Mouse (Mus musculus) lung, postnatal 0 days (tissue): ENCODE measurements around the gene Tmprss11a. TPM values are rescaled to one million over a fixed set of nuclear protein-coding genes. Genes with fewer than 3 reads are reported as not detected.
A peak's percentile ranks its signal among the peaks of the same experiment; 100 is the strongest.

ENCODE experiments used
- ATAC-seq: fragments of 200-750 bp; cut with Nextera tagmentation; 2 replicates; pipeline ENCODE4 v1.8.0; 2017; ENCODE audit warnings: moderate library complexity
- DNase-seq: peaks from one replicate; pipeline ENCODE4 v3.0.0-alpha.2; 2016; ENCODE audit warnings: low spot score
- H3K27ac ChIP-seq: fragments of 300-500 bp; sonication (generic); 2 replicates; pipeline ENCODE4 v1.5.1; 2014; ENCODE audit warnings: antibody characterized with exemption, mild to moderate bottlenecking, low read length, mixed read lengths
- H3K27me3 ChIP-seq: fragments of 300-500 bp; sonication (generic); replicated peaks from 2 replicates; pipeline ENCODE4 v1.6.1; 2014; ENCODE audit warnings: low read length, mixed read lengths; ENCODE audit not compliant: insufficient read depth
- H3K36me3 ChIP-seq: fragments of 300-500 bp; sonication (generic); 2 replicates; pipeline ENCODE4 v1.6.1; 2014; ENCODE audit warnings: low read length, mixed read lengths; ENCODE audit not compliant: insufficient read depth
- H3K4me1 ChIP-seq: fragments of 300-500 bp; sonication (generic); 2 replicates; pipeline ENCODE4 v1.6.1; 2014; ENCODE audit warnings: antibody characterized with exemption, low read depth, low read length, mixed read lengths; ENCODE audit not compliant: insufficient read depth
- H3K4me2 ChIP-seq: fragments of 300-500 bp; sonication (generic); replicated peaks from 2 replicates; pipeline ENCODE4 v1.6.1; 2014; ENCODE audit warnings: low read depth, mild to moderate bottlenecking, low read length, moderate library complexity, mixed read lengths
- H3K4me3 ChIP-seq: fragments of 300-500 bp; sonication (generic); 2 replicates; pipeline ENCODE4 v1.5.1; 2014; ENCODE audit warnings: low read depth, low read length
- H3K9ac ChIP-seq: fragments of 300-500 bp; sonication (generic); replicated peaks from 2 replicates; pipeline ENCODE4 v1.6.1; 2014; ENCODE audit warnings: low read depth, mild to moderate bottlenecking
- H3K9me3 ChIP-seq: fragments of 300-500 bp; sonication (generic); 2 replicates; pipeline ENCODE4 v1.6.1; 2016; ENCODE audit warnings: low read length, mixed read lengths
- CTCF ChIP-seq: IDR thresholded peaks from 2 replicates; pipeline ENCODE4 v1.5.1; 2016; ENCODE audit warnings: antibody characterized with exemption, mild to moderate bottlenecking
- EP300 ChIP-seq: IDR thresholded peaks from 2 replicates; pipeline ENCODE4 v1.6.1; 2016; ENCODE audit warnings: antibody characterized with exemption, mild to moderate bottlenecking, control low read depth
- WGBS: fragments of 180-500 bp; shearing (Covaris S2); extraction: QIAGEN DNeasy Blood & Tissue Kit; methylation state at CpG from one replicate; pipeline ENCODE4 v1.1.7; 2014; 5-methylcytosine and 5-hydroxymethylcytosine counted together
- polyA plus RNA-seq: library from polyadenylated mRNA; unstranded; fragments of >200 nt; fragmentation: Nextera tagmentation; extraction: Ambion mirVana; gene quantifications from 2 replicates; pipeline ENCODE4 v1.2.1, GENCODE M21; 2015

Gene Tmprss11a
- polyA plus RNA-seq, 1 experiment from 2014 or later = not detected

DNA sequence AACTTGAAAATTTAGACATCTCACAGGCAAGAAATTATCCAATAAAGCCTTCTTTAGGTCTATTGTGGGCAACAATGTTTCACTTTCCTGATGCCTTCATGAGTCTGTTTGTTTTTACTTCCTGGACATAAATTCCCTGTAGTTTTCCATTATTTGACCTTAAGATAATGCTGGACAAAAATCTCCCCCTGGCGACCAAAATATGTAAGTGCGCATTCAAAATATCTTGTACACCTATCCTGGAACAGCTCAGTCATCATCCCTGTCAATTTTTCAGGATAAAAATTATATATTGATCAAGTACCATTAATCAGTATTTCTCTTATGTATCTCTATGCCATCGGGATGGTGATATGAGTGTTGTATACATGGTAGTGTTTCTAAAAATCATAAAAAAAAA is 58.0 kb downstream of the Tmprss11a start:
- Histone ChIP-seq H3K4me2 (no peak overlapping the region), H3K27me3 (no peaks in the 10 kb centered on the region), H3K4me3 (no peak overlapping the region), H3K4me1 (no peaks in the 10 kb centered on the region), H3K9ac (no peak overlapping the region), H3K9me3 (no peaks in the 10 kb centered on the region), H3K36me3 (no peaks in the 10 kb centered on the region), H3K27ac (no peak overlapping the region)
- TF ChIP-seq EP300 (no peak), CTCF (peak; percentile 61)
- peak; percentile 49 for DNase-seq
- 16% methylated on average over 3 of the region's 3 CpGs for WGBS
- ATAC-seq = no peak

DNA sequence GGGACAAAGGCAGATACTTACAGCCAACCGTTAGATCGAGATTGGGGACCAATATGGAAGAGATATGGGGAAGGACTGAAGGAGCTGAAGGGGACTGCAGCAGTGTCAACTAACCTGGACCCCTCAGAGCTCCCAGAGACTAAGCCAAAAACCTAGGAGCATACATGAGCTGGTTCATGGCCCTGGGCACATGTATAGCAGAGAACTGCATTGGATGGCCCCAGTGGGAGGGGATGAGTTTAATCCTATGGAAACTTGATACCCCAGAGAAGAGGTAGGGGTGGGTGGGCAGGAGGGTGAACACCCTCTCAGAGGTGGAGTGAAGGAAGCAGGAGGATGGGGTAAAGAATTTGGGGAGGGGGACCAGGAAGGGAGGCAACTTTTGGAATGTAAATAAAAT is 60.8 kb downstream of the Tmprss11a start:
- TF ChIP-seq CTCF = no peak
- no peak for TF ChIP-seq EP300
- H3K4me3 ChIP-seq = no peak overlapping the region
- H3K27me3 ChIP-seq = no peaks in the 10 kb centered on the region
- H3K9me3 ChIP-seq = no peaks in the 10 kb centered on the region
- WGBS = 80% methylated on average over 2 of the region's 2 CpGs
- no peak overlapping the region for H3K27ac ChIP-seq
- no peak overlapping the region for H3K4me2 ChIP-seq
- no peak for DNase-seq
- H3K4me1 ChIP-seq = no peaks in the 10 kb centered on the region
- no peaks in the 10 kb centered on the region for H3K36me3 ChIP-seq
- no peak for ATAC-seq
- no peak overlapping the region for H3K9ac ChIP-seq

DNA sequence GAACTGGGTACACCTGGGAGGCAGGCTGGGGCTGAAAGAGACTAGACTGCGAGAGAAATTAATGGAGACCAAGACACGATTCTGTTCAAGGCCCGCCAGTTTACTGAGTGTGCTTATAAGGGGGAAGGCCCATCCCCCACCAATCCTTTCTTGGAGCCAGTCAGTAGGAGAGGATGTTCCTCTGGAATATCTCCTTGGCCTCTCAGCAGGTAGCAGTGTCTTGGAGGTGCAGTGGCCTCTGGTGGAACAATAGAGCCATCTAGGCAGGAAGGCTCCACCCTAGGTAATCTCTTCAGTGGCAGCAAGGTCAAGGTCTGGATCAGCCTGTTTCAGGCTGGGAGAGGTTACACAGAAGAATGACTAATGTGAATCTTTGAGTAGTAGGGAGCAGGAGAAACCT is 61.6 kb downstream of the Tmprss11a start:
- no peak overlapping the region for H3K9ac ChIP-seq
- H3K4me3 ChIP-seq = no peak overlapping the region
- WGBS = 87% methylated on average over 3 of the region's 3 CpGs
- DNase-seq = no peak
- H3K4me1 ChIP-seq = no peaks in the 10 kb centered on the region
- H3K27ac ChIP-seq = no peak overlapping the region
- ATAC-seq = no peak
- no peaks in the 10 kb centered on the region for H3K27me3 ChIP-seq
- no peak overlapping the region for H3K4me2 ChIP-seq
- no peaks in the 10 kb centered on the region for H3K9me3 ChIP-seq
- TF ChIP-seq EP300 = no peak
- TF ChIP-seq CTCF = no peak
- no peaks in the 10 kb centered on the region for H3K36me3 ChIP-seq

DNA sequence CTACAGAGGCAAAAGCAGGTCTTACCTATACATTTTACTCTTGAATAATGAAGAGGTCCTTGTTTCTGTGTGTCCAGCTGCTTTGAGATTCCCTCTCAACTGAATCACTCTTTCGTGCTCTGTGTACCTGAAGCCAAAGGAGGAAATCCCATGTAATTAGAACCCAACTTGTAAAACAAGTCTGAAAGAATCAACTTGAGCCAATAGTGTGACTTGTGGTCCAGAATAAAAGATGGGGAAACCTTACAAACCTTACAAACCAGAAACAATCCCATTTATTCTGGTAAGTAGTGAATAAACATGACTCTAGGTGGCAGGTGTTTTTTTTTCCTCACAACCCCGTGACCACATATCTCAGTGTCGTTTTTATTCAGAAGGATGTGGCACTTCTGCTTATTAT is 95.5 kb downstream of the Tmprss11a start, which contains the start of gene Tmprss11d:
TSS of gene Tmprss11d (minus strand) at position 101 of the 400 bp plus-strand sequence.
- Histone ChIP-seq H3K9ac (no peak within 1 kb of the TSS), H3K27me3 (no peaks in the 10 kb centered on the region), H3K36me3 (no peaks in the 10 kb centered on the region), H3K9me3 (no peaks in the 10 kb centered on the region), H3K4me2 (no peak within 1 kb of the TSS), H3K4me3 (no peak within 1 kb of the TSS), H3K27ac (no peak within 1 kb of the TSS), H3K4me1 (no peaks in the 10 kb centered on the region)
- DNase-seq = no peak
- ATAC-seq = no peak
- WGBS = 34% methylated on average over 3 of the region's 3 CpGs
- TF ChIP-seq CTCF (no peak), EP300 (no peak)

Other genes with a start within 250 kb of the Tmprss11a start
- not detected in 2 replicates for gene Tmprss11c, start 179.7 kb downstream of the Tmprss11a start, polyA plus RNA-seq
- gene Tmprss11d, start 95.6 kb downstream of the Tmprss11a start, polyA plus RNA-seq = not detected in 2 replicates
- not detected in 2 replicates for gene Tmprss11g, start 49.6 kb upstream of the Tmprss11a start, polyA plus RNA-seq
- gene Tmprss11f, start 163.4 kb upstream of the Tmprss11a start, polyA plus RNA-seq = not detected in 2 replicates
- gene Tmprss11b, start 207.4 kb upstream of the Tmprss11a start, polyA plus RNA-seq = not detected in 2 replicates